Mouse (Mus musculus) ES-E14 (cell line): ENCODE results near the gene G2e3. TPM values are rescaled to one million over a fixed set of nuclear protein-coding genes. Genes with fewer than 3 reads are reported as not detected.

Experiments used
- DNase-seq: peaks from one replicate; pipeline ENCODE4 v3.0.0-alpha.2; 2013; ENCODE audit warnings: low read depth, low spot score
- H3K27ac ChIP-seq: 2 replicates; pipeline ENCODE4 v1.5.1; 2012; ENCODE audit warnings: low read depth, mild to moderate bottlenecking, low read length, moderate library complexity, mixed read lengths; ENCODE audit not compliant: poor library complexity, insufficient read depth, severe bottlenecking
- H3K36me3 ChIP-seq: 2 replicates; pipeline ENCODE4 v1.6.1; 2012; ENCODE audit warnings: mild to moderate bottlenecking, low read length, moderate library complexity, mixed read lengths; ENCODE audit not compliant: control insufficient read depth, poor library complexity, insufficient read depth, severe bottlenecking
- H3K4me1 ChIP-seq, 2 experiments: fragments of 150-350 bp in 1 of 2; sonication (generic) in 1 of 2; 2 replicates each; pipeline ENCODE4 v1.6.1; 2012; ENCODE audit warnings: low read length in 2 of 2, mild to moderate bottlenecking in 1 of 2, mixed read lengths in 1 of 2; ENCODE audit not compliant: control insufficient read depth in 2 of 2, insufficient read depth in 2 of 2, poor library complexity in 1 of 2
- H3K4me3 ChIP-seq, 2 experiments: fragments of 150-350 bp in 1 of 2; sonication (generic) in 1 of 2; 2 replicates each; pipeline ENCODE4 v1.5.1; 2012; ENCODE audit warnings: low read length in 2 of 2, low read depth in 1 of 2, mild to moderate bottlenecking in 1 of 2, mixed read lengths in 1 of 2; ENCODE audit not compliant: insufficient read depth in 1 of 2, poor library complexity in 1 of 2, severe bottlenecking in 1 of 2
- H3K9ac ChIP-seq: 2 replicates; pipeline ENCODE4 v1.6.1; 2012; ENCODE audit warnings: low read depth, mild to moderate bottlenecking, low read length, mixed read lengths; ENCODE audit not compliant: poor library complexity, insufficient read depth, severe bottlenecking
- H3K9me3 ChIP-seq: fragments of 150-350 bp; sonication (generic); 2 replicates; pipeline ENCODE4 v1.6.1; 2012; ENCODE audit warnings: low read depth, mild to moderate bottlenecking, low read length; ENCODE audit not compliant: control insufficient read depth, insufficient read depth
- CHD2 ChIP-seq: IDR thresholded peaks from 2 replicates; pipeline ENCODE4 v1.6.1; 2014; ENCODE audit warnings: mild to moderate bottlenecking, low read depth, low read length, inconsistent platforms
- HCFC1 ChIP-seq: IDR thresholded peaks from 2 replicates; pipeline ENCODE4 v1.6.1; 2012; ENCODE audit warnings: low read length, inconsistent platforms, borderline replicate concordance; ENCODE audit not compliant: insufficient read depth
- MAFK ChIP-seq: IDR thresholded peaks from 2 replicates; pipeline ENCODE4 v1.6.1; 2014; ENCODE audit warnings: mild to moderate bottlenecking, low read depth, low read length, inconsistent platforms; ENCODE audit not compliant: insufficient read depth
- ZC3H11A ChIP-seq: IDR thresholded peaks from 2 replicates; pipeline ENCODE4 v1.6.1; 2012; ENCODE audit warnings: low read depth, mild to moderate bottlenecking, inconsistent platforms, low read length, borderline replicate concordance
- ZNF384 ChIP-seq: IDR thresholded peaks from 2 replicates; pipeline ENCODE4 v1.6.1; 2012; ENCODE audit warnings: low read depth, low read length, inconsistent platforms
- in situ Hi-C, 2 experiments: fragments of 600-800 bp; cut with MboI; formaldehyde crosslinking; loops; one replicate each; pipeline ENCODE4 v1.15.1; 2025; ENCODE audit warnings: low sequenced_read_pairs in 2 of 2, inconsistent platforms in 1 of 2; ENCODE audit not compliant: unreplicated experiment in 2 of 2
- total RNA-seq: library from RNA; depleted of rRNA; stranded (reverse); fragments of 300-350 nt; gene quantifications from 2 replicates; pipeline ENCODE4 v1.2.3, GENCODE M21; 2012

Gene G2e3
- total RNA-seq, 1 experiment: 37.9 TPM

GRCm38 (mm10) chr12:51377003-51377887 is 29.4 kb downstream of the G2e3 start, which contains the start of gene Scfd1:
Gene Scfd1, plus strand, starts transcription at chr12:51377510.
- peak within 1 kb of the TSS; percentile 73 to 82 for H3K4me3 ChIP-seq
- peak within 1 kb of the TSS; percentile 54; the same call in 1 of the 2 replicates for H3K27ac ChIP-seq
- H3K36me3 ChIP-seq: no peaks in the 10 kb centered on the region; the same call in 1 of the 2 replicates
- peaks cover 0 to 2% of the 10 kb centered on the region in 2 experiments; a peak in 1 of 4 replicates for H3K4me1 ChIP-seq
- in situ Hi-C loops: no loop called here
- H3K9me3 ChIP-seq: no peaks in the 10 kb centered on the region
- no peak for TF ChIP-seq CHD2
- 0 out of 2 replicates have a peak, but pooled peaks have one; percentile 36 for TF ChIP-seq ZNF384
- no peak for TF ChIP-seq MAFK
- TF ChIP-seq ZC3H11A: no peak
- peak; percentile 53; the same call in 1 of the 2 replicates for TF ChIP-seq HCFC1
- DNase-seq: peak; percentile 84
- peak within 1 kb of the TSS; percentile 89 for H3K9ac ChIP-seq

- TF ChIP-seq ZC3H11A: no peak
- TF ChIP-seq MAFK: no peak
- TF ChIP-seq CHD2: no peak
- TF ChIP-seq HCFC1: no peak
- no peak; the same call in 1 of the 2 replicates for TF ChIP-seq ZNF384
- Histone ChIP-seq H3K9ac (peak overlapping the region; percentile 89), H3K4me3 (peak overlapping the region; percentile 73 to 82), H3K4me1 (peaks cover 0 to 2% of the 10 kb centered on the region in 2 experiments; a peak in 1 of 4 replicates), H3K36me3 (no peaks in the 10 kb centered on the region; the same call in 1 of the 2 replicates), H3K27ac (no peak overlapping the region), H3K9me3 (no peaks in the 10 kb centered on the region)
- DNase-seq: no peak
- in situ Hi-C loops: no loop called here
Measured at GRCm38 (mm10) chr12:51377888-51378190, 30.0 kb downstream of the G2e3 start.

GRCm38 (mm10) chr12:51399871-51400270 is 52.0 kb downstream of the G2e3 start:
- in situ Hi-C loops: loop anchor here in 1 of 2 experiments (10.0 kb wide), 1 partner anchor 175 kb away; no protein-coding TSS in a partner anchor
- no peaks in the 10 kb centered on the region; the same call in 1 of the 2 replicates for H3K36me3 ChIP-seq

GRCm38 (mm10) chr12:51402060-51402698 is 54.3 kb downstream of the G2e3 start:
- Histone ChIP-seq H3K9ac (no peak overlapping the region), H3K9me3 (no peaks in the 10 kb centered on the region), H3K4me3 (no peak overlapping the region), H3K27ac (no peak overlapping the region), H3K4me1 (no peaks in the 10 kb centered on the region), H3K36me3 (no peaks in the 10 kb centered on the region; the same call in 1 of the 2 replicates)
- in situ Hi-C loops: loop anchor here in 1 of 2 experiments (10.0 kb wide), 1 partner anchor 173 kb away; no protein-coding TSS in a partner anchor
- TF ChIP-seq ZC3H11A: no peak
- TF ChIP-seq ZNF384: no peak
- TF ChIP-seq HCFC1: no peak
- no peak for TF ChIP-seq MAFK
- TF ChIP-seq CHD2: no peak
- DNase-seq: peak; percentile 37

More at GRCm38 (mm10) chr12:51399871-51400270, 52.0 kb downstream of the G2e3 start:
- TF ChIP-seq ZC3H11A (no peak), ZNF384 (no peak), CHD2 (no peak), MAFK (no peak), HCFC1 (no peak)
- Histone ChIP-seq H3K4me3 (no peak overlapping the region), H3K9ac (no peak overlapping the region), H3K4me1 (no peaks in the 10 kb centered on the region), H3K27ac (no peak overlapping the region), H3K9me3 (no peaks in the 10 kb centered on the region)
- DNase-seq: no peak
